Mouse (Mus musculus) cerebellum, adult 2 months (tissue): ENCODE data around the gene Olfr685. TPM values are rescaled to one million over a fixed set of nuclear protein-coding genes. Genes with fewer than 3 reads are reported as not detected.

Source experiments
- DNase-seq, 2 experiments: peaks; one replicate each; pipeline ENCODE4 v3.0.0; 2021
- H3K27ac ChIP-seq: fragments of 200-500 bp; 2 replicates; pipeline ENCODE4 v1.5.1; 2012; ENCODE audit warnings: low read length, control low read depth, inconsistent platforms; ENCODE audit not compliant: insufficient read depth
- H3K27me3 ChIP-seq: fragments of 200-500 bp; 2 replicates; pipeline ENCODE4 v1.6.1; 2012; ENCODE audit warnings: inconsistent platforms, mild to moderate bottlenecking, low read length, moderate library complexity; ENCODE audit not compliant: control insufficient read depth, insufficient read depth
- H3K4me1 ChIP-seq: fragments of 200-500 bp; 2 replicates; pipeline ENCODE4 v1.6.1; 2011; ENCODE audit warnings: low read length; ENCODE audit not compliant: control insufficient read depth, insufficient read depth
- H3K4me3 ChIP-seq: fragments of 200-500 bp; replicated peaks from 2 replicates; pipeline ENCODE3; 2011; ENCODE audit warnings: mild to moderate bottlenecking, low read depth, low read length, control low read depth; ENCODE audit not compliant: insufficient read depth
- CTCF ChIP-seq: fragments of 200-500 bp; IDR thresholded peaks from 2 replicates; pipeline ENCODE4 v1.5.1; 2011; ENCODE audit warnings: low read depth, mild to moderate bottlenecking, control low read depth, low read length, moderate library complexity, borderline replicate concordance; ENCODE audit not compliant: insufficient read depth
- POLR2A ChIP-seq: fragments of 200-500 bp; IDR thresholded peaks from 2 replicates; pipeline ENCODE4 v1.6.1; 2011; ENCODE audit warnings: low read length, control low read depth, borderline replicate concordance; ENCODE audit not compliant: insufficient read depth
- WGBS: fragments of 180-500 bp; shearing (Covaris S2); methylation state at CpG from one replicate; pipeline ENCODE4 v1.1.7; 2018; 5-methylcytosine and 5-hydroxymethylcytosine counted together
- polyA plus RNA-seq: library from polyadenylated mRNA; depleted of rRNA; stranded (reverse); fragments of >200 nt; gene quantifications from 2 replicates; pipeline ENCODE4 v1.2.3, GENCODE M21; 2012; rRNA removed

Gene Olfr685
- polyA plus RNA-seq, 1 experiment, result not detected

- Histone ChIP-seq H3K27me3 (no peaks in the 10 kb centered on the region), H3K4me1 (no peaks in the 10 kb centered on the region), H3K27ac (no peak overlapping the region), H3K4me3 (no peak overlapping the region)
- TF ChIP-seq CTCF (no peak), POLR2A (no peak)
- WGBS, result 52% methylated on average over 4 of the region's 4 CpGs
- DNase-seq, result no peak
Observed at GRCm38 (mm10) chr7:105170773-105171172, 15.0 kb downstream of the Olfr685 start.

- Histone ChIP-seq H3K27ac (no peak within 1 kb of the TSS), H3K4me1 (no peaks in the 10 kb centered on the region), H3K27me3 (no peaks in the 10 kb centered on the region), H3K4me3 (no peak within 1 kb of the TSS)
- TF ChIP-seq POLR2A (no peak), CTCF (no peak)
- 61% methylated on average over 1 of the region's 1 CpGs for WGBS
- no peak for DNase-seq
Observed at GRCm38 (mm10) chr7:105163553-105163952, 22.3 kb downstream of the Olfr685 start, which contains the start of gene Olfr684. Gene Olfr684 (minus strand): TSS chr7:105163653.

DNA sequence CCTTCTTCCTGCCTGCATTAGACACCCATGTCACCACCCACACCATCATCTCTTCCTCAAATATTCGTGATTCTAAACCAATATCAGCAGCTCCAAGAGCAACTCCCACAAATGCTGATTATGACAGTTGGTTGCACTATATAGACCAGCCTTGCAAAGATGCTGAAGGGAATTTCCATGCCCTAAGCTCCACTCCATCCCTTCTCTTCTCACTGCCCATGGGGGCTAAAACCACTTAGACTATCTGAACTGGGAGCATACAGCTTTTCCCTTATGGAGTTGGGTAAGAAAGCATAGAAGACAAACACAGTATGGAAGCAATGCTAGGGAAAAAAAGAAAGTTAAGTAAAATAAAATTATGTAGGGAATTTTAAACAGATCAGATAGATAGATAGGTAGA lies 38.9 kb downstream of the Olfr685 start, which contains the start of gene Olfr683:
Gene Olfr683 (minus strand): TSS at position 101 of the 400 bp plus-strand sequence.
- 48% methylated on average over 1 of the region's 1 CpGs for WGBS
- Histone ChIP-seq H3K4me3 (no peak within 1 kb of the TSS), H3K27me3 (no peaks in the 10 kb centered on the region), H3K27ac (no peak within 1 kb of the TSS), H3K4me1 (no peaks in the 10 kb centered on the region)
- DNase-seq, result no peak
- no peak for TF ChIP-seq POLR2A
- TF ChIP-seq CTCF, result no peak

- 68% methylated on average over 2 of the region's 2 CpGs for WGBS
- DNase-seq, result no peak
- H3K27ac ChIP-seq, result no peak overlapping the region
- TF ChIP-seq POLR2A (no peak), CTCF (no peak)
- H3K27me3 ChIP-seq, result no peaks in the 10 kb centered on the region
- H3K4me3 ChIP-seq, result no peak overlapping the region
- H3K4me1 ChIP-seq, result no peaks in the 10 kb centered on the region
Observed at GRCm38 (mm10) chr7:105141275-105141674, 44.5 kb downstream of the Olfr685 start.

Other genes with a start within 250 kb of the Olfr685 start
- gene Olfr670, start 223.4 kb downstream of the Olfr685 start, polyA plus RNA-seq, result not detected in 2 replicates
- not detected in 2 replicates for gene Olfr671, start 206.9 kb downstream of the Olfr685 start, polyA plus RNA-seq
- gene Olfr672, start 184.0 kb downstream of the Olfr685 start, polyA plus RNA-seq, result not detected in 2 replicates
- gene Olfr675, start 157.6 kb downstream of the Olfr685 start, polyA plus RNA-seq, result not detected in 2 replicates
- not detected in 2 replicates for gene Olfr676, start 153.3 kb downstream of the Olfr685 start, polyA plus RNA-seq
- gene Olfr677, start 134.6 kb downstream of the Olfr685 start, polyA plus RNA-seq, result not detected in 2 replicates
- gene Olfr678, start 121.5 kb downstream of the Olfr685 start, polyA plus RNA-seq, result not detected in 2 replicates
- not detected in 2 replicates for gene Olfr679, start 104.8 kb downstream of the Olfr685 start, polyA plus RNA-seq
- gene Olfr680-ps1, start 93.2 kb downstream of the Olfr685 start, polyA plus RNA-seq, result not detected in 2 replicates
- not detected in 2 replicates for gene Olfr681, start 69.2 kb downstream of the Olfr685 start, polyA plus RNA-seq
- not detected in 2 replicates for gene Olfr683, start 39.0 kb downstream of the Olfr685 start, polyA plus RNA-seq
- not detected in 2 replicates for gene Olfr684, start 22.4 kb downstream of the Olfr685 start, polyA plus RNA-seq
- gene Olfr686, start 21.5 kb upstream of the Olfr685 start, polyA plus RNA-seq, result not detected in 2 replicates
- gene Olfr688, start 102.1 kb upstream of the Olfr685 start, polyA plus RNA-seq, result not detected in 2 replicates
- gene Olfr689, start 125.2 kb upstream of the Olfr685 start, polyA plus RNA-seq, result not detected in 2 replicates
- gene Olfr690, start 148.1 kb upstream of the Olfr685 start, polyA plus RNA-seq, result 0.43 and 0.60 TPM in 2 replicates
- 0.23 and 0.43 TPM in 2 replicates for gene Olfr691, start 156.3 kb upstream of the Olfr685 start, polyA plus RNA-seq
- not detected in 2 replicates for gene Olfr692, start 182.2 kb upstream of the Olfr685 start, polyA plus RNA-seq
- not detected in 2 replicates for gene Gm5901, start 189.0 kb upstream of the Olfr685 start, polyA plus RNA-seq
- 36.3 and 37.2 TPM in 2 replicates for gene Fam160a2, start 214.0 kb upstream of the Olfr685 start, polyA plus RNA-seq
- 0.89 and 1.1 TPM in 2 replicates for gene Cnga4, start 218.6 kb upstream of the Olfr685 start, polyA plus RNA-seq
- 5.8 and 8.5 TPM in 2 replicates for gene Cckbr, start 239.7 kb upstream of the Olfr685 start, polyA plus RNA-seq